Mouse (Mus musculus) ES-Bruce4 (cell line): ENCODE results near the gene Car10. TPM values are rescaled to one million over a fixed set of nuclear protein-coding genes. Genes with fewer than 3 reads are reported as not detected.

ENCODE experiments used
- H3K27ac ChIP-seq: 2 replicates; pipeline ENCODE4 v1.5.1; 2012; ENCODE audit warnings: low read length, inconsistent platforms; ENCODE audit not compliant: insufficient read depth
- H3K27me3 ChIP-seq: 2 replicates; pipeline ENCODE4 v1.6.1; 2012; ENCODE audit warnings: mild to moderate bottlenecking, low read length, inconsistent platforms; ENCODE audit not compliant: control insufficient read depth, poor library complexity, insufficient read depth, severe bottlenecking
- H3K36me3 ChIP-seq: 2 replicates; pipeline ENCODE4 v1.6.1; 2012; ENCODE audit warnings: inconsistent platforms, mild to moderate bottlenecking, low read length, moderate library complexity; ENCODE audit not compliant: control insufficient read depth, poor library complexity, insufficient read depth, severe bottlenecking
- H3K4me1 ChIP-seq: one replicate; pipeline ENCODE4 v1.8.1; 2011; ENCODE audit warnings: low read length; ENCODE audit not compliant: control insufficient read depth, insufficient read depth
- H3K4me3 ChIP-seq: 2 replicates; pipeline ENCODE4 v1.5.1; 2011; ENCODE audit warnings: low read depth, mild to moderate bottlenecking, low read length
- H3K9ac ChIP-seq: 2 replicates; pipeline ENCODE4 v1.6.1; 2012; ENCODE audit warnings: low read depth, mild to moderate bottlenecking, inconsistent platforms; ENCODE audit not compliant: poor library complexity, severe bottlenecking
- H3K9me3 ChIP-seq: replicated peaks from 2 replicates; pipeline ENCODE4 v1.6.1; 2012; ENCODE audit warnings: mild to moderate bottlenecking, low read length, inconsistent platforms; ENCODE audit not compliant: control insufficient read depth, poor library complexity, insufficient read depth, severe bottlenecking
- CTCF ChIP-seq: IDR thresholded peaks from one replicate; pipeline ENCODE4 v1.8.1; 2011; ENCODE audit warnings: low read depth, low read length
- EP300 ChIP-seq: IDR thresholded peaks from 2 replicates; pipeline ENCODE4 v1.6.1; 2011; ENCODE audit warnings: low read depth, low read length; ENCODE audit not compliant: insufficient read depth
- POLR2A ChIP-seq: IDR thresholded peaks from one replicate; pipeline ENCODE4 v1.8.1; 2011; ENCODE audit warnings: low read length; ENCODE audit not compliant: insufficient read depth
- polyA plus RNA-seq: library from polyadenylated mRNA; stranded (reverse); fragments of >200 nt; gene quantifications from 2 replicates; pipeline ENCODE4 v1.2.4, GENCODE M21; 2011; ENCODE audit warnings: low read depth; ENCODE audit not compliant: missing spikeins, insufficient read depth, insufficient read length

Gene Car10
- polyA plus RNA-seq, 1 experiment, result not detected

GRCm38 (mm10) chr11:93186163-93186562, 88.3 kb downstream of the Car10 start:
- no peak overlapping the region for H3K9ac ChIP-seq
- TF ChIP-seq EP300 (no peak), CTCF (no peak), POLR2A (no peak)

GRCm38 (mm10) chr11:93188621-93189020, 90.8 kb downstream of the Car10 start:
- no peak for TF ChIP-seq POLR2A
- no peak for TF ChIP-seq EP300
- TF ChIP-seq CTCF, result no peak
- Histone ChIP-seq H3K9ac (no peak overlapping the region), H3K27me3 (no peaks in the 10 kb centered on the region)

More at GRCm38 (mm10) chr11:93186163-93186562, 88.3 kb downstream of the Car10 start:
- no peaks in the 10 kb centered on the region for H3K36me3 ChIP-seq
- no peaks in the 10 kb centered on the region for H3K27me3 ChIP-seq
- H3K4me1 ChIP-seq, result no peaks in the 10 kb centered on the region
- no peak overlapping the region for H3K27ac ChIP-seq
- H3K4me3 ChIP-seq, result no peak overlapping the region
- no peaks in the 10 kb centered on the region for H3K9me3 ChIP-seq

GRCm38 (mm10) chr11:93200046-93200445, 102.2 kb downstream of the Car10 start:
- H3K36me3 ChIP-seq, result no peaks in the 10 kb centered on the region
- H3K27me3 ChIP-seq, result no peaks in the 10 kb centered on the region; the same call in 1 of the 2 replicates
- no peaks in the 10 kb centered on the region for H3K4me1 ChIP-seq
- H3K9me3 ChIP-seq, result no peaks in the 10 kb centered on the region
- H3K27ac ChIP-seq, result no peak overlapping the region
- no peak overlapping the region for H3K4me3 ChIP-seq
- TF ChIP-seq EP300 (no peak), POLR2A (no peak), CTCF (no peak)
- no peak overlapping the region for H3K9ac ChIP-seq

More at GRCm38 (mm10) chr11:93188621-93189020, 90.8 kb downstream of the Car10 start:
- H3K4me1 ChIP-seq, result no peaks in the 10 kb centered on the region
- H3K9me3 ChIP-seq, result no peaks in the 10 kb centered on the region
- H3K27ac ChIP-seq, result no peak overlapping the region
- no peak overlapping the region for H3K4me3 ChIP-seq
- no peaks in the 10 kb centered on the region for H3K36me3 ChIP-seq

- H3K27me3 ChIP-seq, result no peaks in the 10 kb centered on the region
- H3K9me3 ChIP-seq, result no peaks in the 10 kb centered on the region
- no peak overlapping the region for H3K4me3 ChIP-seq
- H3K9ac ChIP-seq, result no peak overlapping the region
- no peak for TF ChIP-seq CTCF
- no peak for TF ChIP-seq EP300
- no peak for TF ChIP-seq POLR2A
- no peaks in the 10 kb centered on the region for H3K4me1 ChIP-seq
- H3K27ac ChIP-seq, result no peak overlapping the region
- no peaks in the 10 kb centered on the region for H3K36me3 ChIP-seq
These were observed 119.6 kb downstream of the Car10 start for GRCm38 (mm10) chr11:93217457-93217856.

- H3K9ac ChIP-seq, result no peak overlapping the region
- no peaks in the 10 kb centered on the region for H3K27me3 ChIP-seq
- no peak overlapping the region for H3K4me3 ChIP-seq
- no peak overlapping the region for H3K27ac ChIP-seq
- TF ChIP-seq EP300, result no peak
- no peak for TF ChIP-seq POLR2A
- TF ChIP-seq CTCF, result no peak
- H3K9me3 ChIP-seq, result no peaks in the 10 kb centered on the region
- no peaks in the 10 kb centered on the region for H3K4me1 ChIP-seq
- no peaks in the 10 kb centered on the region for H3K36me3 ChIP-seq
These were observed 132.2 kb downstream of the Car10 start for GRCm38 (mm10) chr11:93230057-93230456.

GRCm38 (mm10) chr11:93249771-93250265, 152.0 kb downstream of the Car10 start:
- Histone ChIP-seq H3K9ac (no peak overlapping the region), H3K36me3 (no peaks in the 10 kb centered on the region), H3K4me3 (no peak overlapping the region), H3K27ac (no peak overlapping the region), H3K9me3 (no peaks in the 10 kb centered on the region), H3K4me1 (no peaks in the 10 kb centered on the region), H3K27me3 (no peaks in the 10 kb centered on the region)
- TF ChIP-seq POLR2A (no peak), CTCF (no peak)
